ENCODE assay signal across 15 mouse cellular contexts in the genomic region with DNA sequence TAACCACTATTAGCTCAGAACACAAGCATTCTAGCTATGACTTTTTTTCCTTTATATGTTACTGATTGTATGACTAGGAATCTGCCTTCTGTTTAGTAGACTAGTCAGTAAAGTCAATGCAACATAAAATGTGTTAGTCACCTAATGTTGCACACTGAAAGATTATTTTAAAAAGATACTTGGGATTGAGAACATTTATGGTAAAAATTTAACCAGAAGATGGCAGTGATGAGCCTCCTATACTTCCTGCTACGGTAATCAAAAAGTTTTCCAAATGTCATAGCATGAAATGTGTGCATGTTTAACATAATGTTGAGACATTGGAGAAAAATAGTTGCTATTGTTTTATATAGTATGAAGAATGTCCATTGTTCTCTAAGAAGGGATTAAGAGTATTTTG. TPM values are rescaled to one million over a fixed set of nuclear protein-coding genes. Genes with fewer than 3 reads are reported as not detected.
DNase-seq lines count a peak whose midpoint lies in the region; ATAC-seq and TF ChIP-seq lines count a peak whose summit lies in the region.
"Had no signal": no experiment of that assay in that cellular context is flagged by ENCODE, and none has a peak within 500 bp of the region (broad histone marks: within the 10 kb centered on the region; RNA-seq: fewer than 3 reads in every experiment).

No protein-coding gene starts in this region.

- peak; percentile 33 for DNase-seq in kidney, postnatal 0 days (ENCODE audit: low spot score)
- DNase-seq in 3T3-L1 (ENCODE audit: low read depth, low spot score) (peak; percentile 71), 416B (ENCODE audit: low read depth) (peak; percentile 68)
- peak; percentile 29 for DNase-seq in brain, adult 2 months (ENCODE audit: low read depth, low spot score)
- DNase-seq in yolk sac, embryonic 10.5 days (ENCODE audit: low spot score) = no peak
- no peak for DNase-seq in left cerebral cortex, adult 8-10 months (ENCODE audit: low spot score in 2 of 2)
- DNase-seq: cerebellum, postnatal 14 days; kidney, postnatal 4 days; left cerebral cortex, postnatal 4 days; lung, postnatal 14 days; thymus, postnatal 36 days had no signal

- no peaks in the 10 kb centered on the region for H3K4me1 ChIP-seq in kidney, postnatal 0 days (replicated peaks; ENCODE audit: insufficient read depth, low read length)
- 0 out of 2 replicates have a peak, but pooled peaks cover 2% of the 10 kb centered on the region for H3K4me1 ChIP-seq in kidney, embryonic 16.5 days (ENCODE audit: insufficient read depth, low read length)
- H3K4me1 ChIP-seq: heart, embryonic 12.5 days had no signal

- no peak overlapping the region for H3K4me2 ChIP-seq in kidney, postnatal 0 days (ENCODE audit: low read length)
- H3K4me2 ChIP-seq in kidney, embryonic 16.5 days (replicated peaks; ENCODE audit: low read depth, low read length) = no peak overlapping the region
- H3K4me2 ChIP-seq: heart, embryonic 12.5 days; hindbrain, embryonic 15.5 days had no signal

- no peak overlapping the region for H3K27ac ChIP-seq in kidney, postnatal 0 days
- H3K27ac ChIP-seq in kidney, embryonic 16.5 days (ENCODE audit: low read length) = no peak overlapping the region
- H3K27ac ChIP-seq: hindbrain, embryonic 15.5 days had no signal

- H3K9ac ChIP-seq in kidney, postnatal 0 days (ENCODE audit: low read depth, low read length) = no peak overlapping the region
- no peak overlapping the region for H3K9ac ChIP-seq in kidney, embryonic 16.5 days (replicated peaks; ENCODE audit: low read length)
- H3K9ac ChIP-seq: heart, embryonic 12.5 days; hindbrain, embryonic 15.5 days had no signal

- no peak overlapping the region for H3K4me3 ChIP-seq in kidney, postnatal 0 days (replicated peaks; ENCODE audit: low read depth, low read length)
- no peak overlapping the region for H3K4me3 ChIP-seq in kidney, embryonic 16.5 days (ENCODE audit: low read length)
- H3K4me3 ChIP-seq: erythroblast, embryonic 14.5 days; heart, embryonic 12.5 days; hindbrain, embryonic 15.5 days had no signal

- 46% methylated on average over 1 of the region's 1 CpGs for whole genome bisulfite sequencing in kidney, postnatal 0 days
- 43% methylated on average over 1 of the region's 1 CpGs for WGBS in kidney, embryonic 16.5 days

- no peaks in the 10 kb centered on the region for H3K27me3 ChIP-seq in kidney, postnatal 0 days (ENCODE audit: insufficient read depth, low read length)
- no peaks in the 10 kb centered on the region for H3K27me3 ChIP-seq in kidney, embryonic 16.5 days (ENCODE audit: insufficient read depth, low read length)
- H3K27me3 ChIP-seq: heart, embryonic 12.5 days; hindbrain, embryonic 15.5 days had no signal

- peaks cover 15% of the 10 kb centered on the region for H3K36me3 ChIP-seq in kidney, postnatal 0 days (ENCODE audit: insufficient read depth, low read length)
- peaks cover 19% of the 10 kb centered on the region for H3K36me3 ChIP-seq in kidney, embryonic 16.5 days (ENCODE audit: insufficient read depth, low read length)

- TF ChIP-seq CTCF in kidney, postnatal 0 days (IDR thresholded peaks at IDR 0.05; ENCODE audit: low read depth) = peak; percentile 64

- ATAC-seq in kidney, postnatal 0 days (replicated peaks; ENCODE audit: low FRiP score, low read depth) = no peak
- ATAC-seq in kidney, embryonic 16.5 days (ENCODE audit: low FRiP score, low TSS enrichment) = no peak

- H3K9me3 ChIP-seq in kidney, postnatal 0 days (replicated peaks; ENCODE audit: low read length) = no peaks in the 10 kb centered on the region
- no peaks in the 10 kb centered on the region for H3K9me3 ChIP-seq in kidney, embryonic 16.5 days (ENCODE audit: low read length)
- H3K9me3 ChIP-seq: heart, embryonic 12.5 days; hindbrain, embryonic 15.5 days had no signal

RNA-seq across cellular contexts. Expression of a gene that starts 15.9 kb away (rescaled TPM):
- 80.9 and 88.8 TPM in 2 replicates for polyA plus RNA-seq in kidney, postnatal 0 days (2015; fragmentation: Nextera tagmentation; extraction: Ambion mirVana)
- polyA plus RNA-seq in kidney, embryonic 16.5 days (2015; fragmentation: Nextera tagmentation; extraction: Ambion mirVana) = 76.1 and 85.8 TPM in 2 replicates
- total RNA-seq in left cerebral cortex, adult 8-10 months (2022) = 100 to 1,000 TPM; 119 to 130 (median 126) TPM

Comparison
In these comparisons a context has a peak if more than half of its experiments do, and no peak if none do; other contexts are left out.
1. DNase-seq: peak in kidney, postnatal 0 days (single experiment), 3T3-L1 (single experiment), 416B (single experiment) and brain, adult 2 months (single experiment); none in yolk sac, embryonic 10.5 days (single experiment) and left cerebral cortex, adult 8-10 months (0 of 2).